ENCODE assay signal across 7 mouse cellular contexts in genomic region chr12:100724182-100724581, GRCm38 (mm10). TPM values are rescaled to one million over a fixed set of nuclear protein-coding genes. Genes with fewer than 3 reads are reported as not detected.
DNase-seq lines count a peak whose midpoint lies in the region; TF ChIP-seq lines count a peak whose summit lies in the region.

No protein-coding gene starts in this region.

- TF ChIP-seq CTCF in thymus, adult 2 months (IDR thresholded peaks at IDR 0.05; ENCODE audit: borderline replicate concordance, control insufficient read depth, extremely low read depth, insufficient read depth, low read length, poor library complexity): no peak

- DNase-seq in thymus, adult 2 months: no peak
- DNase-seq in thymus, postnatal 36 days: no peak
- no peak for DNase-seq in forebrain, embryonic 10.5 days (ENCODE audit: extremely low spot score, low spot score)
- peak; percentile 5 for DNase-seq in liver
- DNase-seq in skeletal muscle tissue, adult 2 months (ENCODE audit: low read depth, low spot score): peak; percentile 15
- no peak for DNase-seq in layer of hippocampus, postnatal 10 days (ENCODE audit: low spot score in 2 of 2)
- no peak for DNase-seq in spleen, adult 18-20 months

- no peak for TF ChIP-seq POLR2A in thymus, adult 2 months (IDR thresholded peaks at IDR 0.05; ENCODE audit: control insufficient read depth, extremely low read depth, insufficient read depth, low read length, poor library complexity)

- 1% methylated on average over 8 of the region's 8 CpGs for WGBS in thymus, adult 2 months
- 4% methylated on average over 8 of the region's 8 CpGs for WGBS in forebrain, embryonic 10.5 days

- no peak overlapping the region; the same call in 1 of the 2 replicates for H3K27ac ChIP-seq in thymus, adult 2 months (ENCODE audit: control insufficient read depth, insufficient read depth, low read length)
- peak overlapping the region; percentile 93 for H3K27ac ChIP-seq in forebrain, embryonic 10.5 days

- H3K4me3 ChIP-seq in thymus, adult 2 months (ENCODE audit: control insufficient read depth, insufficient read depth, low read length): peak overlapping the region; percentile 69
- peak overlapping the region; percentile 75 for H3K4me3 ChIP-seq in forebrain, embryonic 10.5 days

- H3K36me3 ChIP-seq in thymus, adult 2 months (ENCODE audit: control insufficient read depth, insufficient read depth, low read length): no peaks in the 10 kb centered on the region
- H3K36me3 ChIP-seq in forebrain, embryonic 10.5 days (replicated peaks): no peaks in the 10 kb centered on the region

- H3K9me3 ChIP-seq in forebrain, embryonic 10.5 days: no peaks in the 10 kb centered on the region

- H3K27me3 ChIP-seq in thymus, adult 2 months (ENCODE audit: control insufficient read depth, insufficient read depth, low read length): no peaks in the 10 kb centered on the region
- H3K27me3 ChIP-seq in forebrain, embryonic 10.5 days (ENCODE audit: poor library complexity, severe bottlenecking): no peaks in the 10 kb centered on the region

- peaks cover 4% of the 10 kb centered on the region; the same call in 1 of the 2 replicates for H3K4me1 ChIP-seq in thymus, adult 2 months (replicated peaks; ENCODE audit: control insufficient read depth, insufficient read depth, low read length)
- H3K4me1 ChIP-seq in forebrain, embryonic 10.5 days: peaks cover 20% of the 10 kb centered on the region

RNA-seq across cellular contexts. Expression of gene Rps6ka5, which starts 2.6 kb away (rescaled TPM):
- 4.6 and 4.7 TPM in 2 replicates for polyA plus RNA-seq in thymus, adult 2 months (2012; rRNA removed)
- 2.7 and 2.8 TPM in 2 replicates for polyA plus RNA-seq in forebrain, embryonic 10.5 days (2016; fragmentation: Nextera tagmentation; extraction: Ambion mirVana)
- 10 to 100 TPM; 19.9 to 20.5 TPM for total RNA-seq in layer of hippocampus, postnatal 10 days (2021)

RNA-seq across cellular contexts. Expression of gene Dglucy, which starts 54.7 kb away (rescaled TPM):
- polyA plus RNA-seq in thymus, adult 2 months (2012; rRNA removed): 5.9 and 8.6 TPM in 2 replicates
- polyA plus RNA-seq in forebrain, embryonic 10.5 days (2016; fragmentation: Nextera tagmentation; extraction: Ambion mirVana): 0.14 and 0.16 TPM in 2 replicates
- total RNA-seq in layer of hippocampus, postnatal 10 days (2021): 1 to 10 TPM; 5.8 to 6.6 TPM

Comparison
In these comparisons a context has a peak if more than half of its experiments do, and no peak if none do; other contexts are left out.
1. DNase-seq: peak in liver (single experiment) and skeletal muscle tissue, adult 2 months (single experiment); none in thymus, adult 2 months (single experiment), thymus, postnatal 36 days (0 of 2), forebrain, embryonic 10.5 days (single experiment), layer of hippocampus, postnatal 10 days (0 of 2) and spleen, adult 18-20 months (0 of 2).